Mouse (Mus musculus) heart, adult 2 months (tissue): Measurements from ENCODE around the gene Cep295.

Source experiments
- EP300 ChIP-seq: fragments of 200-500 bp; IDR thresholded peaks from 2 replicates; pipeline ENCODE4 v1.6.1; 2011; ENCODE audit warnings: low read depth, low read length, control low read depth; ENCODE audit not compliant: insufficient read depth
- POLR2A ChIP-seq: fragments of 200-500 bp; IDR thresholded peaks from 2 replicates; pipeline ENCODE4 v1.6.1; 2011; ENCODE audit warnings: mild to moderate bottlenecking, low read depth, low read length, control low read depth; ENCODE audit not compliant: insufficient read depth

DNA sequence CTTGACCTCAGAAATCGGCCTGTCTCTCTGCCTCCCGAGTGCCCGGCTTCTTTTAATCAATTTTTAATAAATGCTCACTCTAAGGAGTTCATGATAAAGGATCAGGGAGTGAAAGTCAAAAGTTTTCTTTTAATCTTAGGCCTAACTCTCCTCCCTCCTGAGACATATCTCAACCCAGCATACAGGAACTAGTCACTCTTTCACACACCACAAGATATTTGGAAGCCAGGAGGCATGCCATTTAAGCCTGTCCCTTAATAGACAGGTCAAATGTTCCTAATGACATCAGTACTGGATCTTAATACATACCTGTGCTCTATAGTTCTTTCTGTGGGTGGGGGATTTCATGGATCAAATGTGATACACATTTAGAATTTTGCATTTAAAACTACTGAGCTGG lies 79.2 kb downstream of the Cep295 start:
- TF ChIP-seq POLR2A (no peak), EP300 (no peak)
